Mouse (Mus musculus): ENCODE results near the gene Arhgap20. TPM values are rescaled to one million over a fixed set of nuclear protein-coding genes. Genes with fewer than 3 reads are reported as not detected.

The Arhgap20 gene
- polyA plus RNA-seq, 1 experiment from 2014 or later: 2.8 TPM

DNA sequence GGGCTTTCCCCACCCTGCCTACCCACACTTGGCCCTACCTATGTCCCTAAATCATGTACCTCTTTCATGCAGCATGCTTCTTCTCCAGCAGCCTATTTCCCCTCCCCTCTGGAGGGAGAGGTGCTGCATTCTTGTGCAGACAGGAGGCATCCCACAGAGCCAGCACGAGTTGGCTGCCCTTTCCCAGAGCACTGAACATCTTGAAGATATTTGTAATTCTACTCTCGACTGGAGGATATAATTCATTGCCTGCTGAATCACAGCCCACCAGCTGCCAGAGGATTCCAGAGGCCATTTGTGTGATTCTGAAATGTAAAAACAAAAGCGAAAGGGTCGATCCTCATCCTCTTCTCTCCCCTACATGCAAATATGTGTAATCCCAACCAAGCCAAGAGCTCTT, 116.2 kb downstream of the Arhgap20 start:
- Histone ChIP-seq H3K4me1 (0 out of 2 replicates have a peak, but pooled peaks cover 4% of the 10 kb centered on the region), H3K4me2 (no peak overlapping the region), H3K36me3 (no peaks in the 10 kb centered on the region), H3K27ac (no peak overlapping the region), H3K27me3 (replicated peaks) (no peaks in the 10 kb centered on the region), H3K9ac (no peak overlapping the region), H3K9me3 (no peaks in the 10 kb centered on the region), H3K4me3 (replicated peaks) (no peak overlapping the region)
- WGBS: 24% methylated on average over 4 of the region's 4 CpGs
- peak; percentile 39; the same call in 1 of the 2 replicates for ATAC-seq (ENCODE audit: insufficient read depth, low FRiP score, low read depth)

DNA sequence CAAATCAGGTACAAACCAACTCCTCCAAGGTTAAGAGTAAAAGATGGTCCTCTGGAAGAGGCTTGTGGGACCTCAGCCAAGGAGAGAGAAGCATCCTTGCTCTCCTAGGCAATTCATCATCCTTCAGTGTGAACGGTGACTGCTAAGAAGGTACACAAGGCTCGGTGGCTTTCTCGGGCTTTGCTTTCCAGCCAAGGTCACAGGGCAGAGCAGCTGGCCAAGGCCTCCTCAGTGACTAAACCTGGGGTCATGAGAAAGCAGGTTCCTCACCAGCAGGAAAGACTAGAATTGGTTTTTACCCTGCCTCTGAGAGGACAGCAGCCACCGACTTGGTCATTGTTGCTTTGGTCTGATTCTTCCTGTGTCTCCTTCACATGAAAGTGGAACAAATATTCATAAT, 116.7 kb downstream of the Arhgap20 start:
- Histone ChIP-seq H3K4me2 (no peak overlapping the region), H3K9me3 (no peaks in the 10 kb centered on the region), H3K9ac (no peak overlapping the region), H3K27ac (no peak overlapping the region), H3K27me3 (replicated peaks) (no peaks in the 10 kb centered on the region), H3K4me3 (replicated peaks) (no peak overlapping the region), H3K4me1 (0 out of 2 replicates have a peak, but pooled peaks cover 4% of the 10 kb centered on the region), H3K36me3 (no peaks in the 10 kb centered on the region)
- no peak for ATAC-seq (ENCODE audit: insufficient read depth, low FRiP score, low read depth)
- WGBS: 39% methylated on average over 4 of the region's 4 CpGs

DNA sequence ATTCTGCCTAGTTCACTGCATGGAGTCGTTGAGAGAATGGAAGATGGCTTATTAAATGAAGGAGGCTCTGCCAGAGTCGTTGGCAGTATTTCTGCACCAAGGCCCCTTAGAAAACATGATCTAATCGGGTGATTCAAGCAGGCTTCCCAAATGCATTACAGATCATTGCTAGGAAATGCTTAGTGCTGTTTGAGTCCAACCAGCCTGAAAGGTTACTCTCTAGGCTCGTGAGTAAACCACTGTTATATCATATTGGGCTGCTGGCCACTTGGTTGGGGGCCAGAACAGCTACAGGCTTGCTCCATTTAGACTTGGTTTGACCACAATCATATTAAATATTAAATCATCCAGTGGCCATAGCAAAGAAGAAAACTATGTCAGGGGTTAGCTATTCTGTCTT, 118.2 kb downstream of the Arhgap20 start:
- Histone ChIP-seq H3K4me3 (replicated peaks) (no peak overlapping the region), H3K36me3 (no peaks in the 10 kb centered on the region), H3K27ac (no peak overlapping the region), H3K27me3 (replicated peaks) (no peaks in the 10 kb centered on the region), H3K9ac (no peak overlapping the region), H3K4me2 (no peak overlapping the region), H3K9me3 (no peaks in the 10 kb centered on the region), H3K4me1 (0 out of 2 replicates have a peak, but pooled peaks cover 4% of the 10 kb centered on the region)
- WGBS: 65% methylated on average over 4 of the region's 4 CpGs
- ATAC-seq (ENCODE audit: insufficient read depth, low FRiP score, low read depth): no peak

DNA sequence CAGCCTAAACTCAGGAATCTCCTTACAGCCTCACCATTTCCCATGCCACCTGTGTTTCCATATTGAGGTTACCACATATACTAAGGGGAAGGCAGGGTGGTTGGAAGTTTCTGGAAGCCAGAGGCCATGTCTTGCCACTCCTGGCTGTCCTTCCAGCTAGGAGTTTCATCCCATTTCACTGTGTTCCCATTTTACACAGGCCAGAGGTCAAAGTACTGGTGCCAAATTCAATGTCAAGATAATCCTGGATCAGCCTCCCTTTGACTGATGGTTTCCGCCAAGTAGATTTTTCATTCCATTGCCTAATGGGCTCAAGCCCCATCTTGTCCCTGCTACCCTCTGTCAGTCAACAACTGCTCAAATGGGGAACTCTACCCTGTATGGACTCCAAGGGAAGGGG, 127.8 kb downstream of the Arhgap20 start:
- WGBS: 89% methylated on average over 1 of the region's 1 CpGs
- Histone ChIP-seq H3K27me3 (replicated peaks) (no peaks in the 10 kb centered on the region), H3K36me3 (no peaks in the 10 kb centered on the region), H3K4me3 (replicated peaks) (no peak overlapping the region), H3K27ac (no peak overlapping the region), H3K4me2 (no peak overlapping the region), H3K9me3 (no peaks in the 10 kb centered on the region), H3K4me1 (no peaks in the 10 kb centered on the region), H3K9ac (no peak overlapping the region)
- no peak for ATAC-seq (ENCODE audit: insufficient read depth, low FRiP score, low read depth)

Other genes starting within 250 kb of the Arhgap20 start
- 84.2 and 91.4 TPM in 2 replicates for gene Fdx1, start 198.2 kb downstream of the Arhgap20 start, polyA plus RNA-seq (2015; fragmentation: Nextera tagmentation; extraction: Ambion mirVana)